Mouse (Mus musculus) frontal cortex, postnatal 25 days (tissue): ENCODE results near the gene Pdap1.
"Not testable (repeated sequence)": the region's sequence is repeated elsewhere in the genome, so short reads cannot be mapped to it uniquely, and the experiment has no call there.

Source experiments
- DNase-seq, 2 experiments: peaks; one replicate each; pipeline ENCODE4 v3.0.0; 2022; ENCODE audit warnings: low spot score in 2 of 2

The Pdap1 gene

GRCm38 (mm10) chr5:145139571-145140519, at the start of gene Pdap1, which contains the start of gene Bud31:
Gene Pdap1 (minus strand): TSS chr5:145140238.
Gene Bud31 (plus strand): TSS chr5:145140362.
- DNase-seq = peak; percentile 95 to 97

- DNase-seq = no peak
These were observed 49.4 kb upstream of the Pdap1 start for GRCm38 (mm10) chr5:145189416-145189815.

- no peak for DNase-seq
These were observed 45.2 kb upstream of the Pdap1 start for GRCm38 (mm10) chr5:145185244-145185643.

- no peak for DNase-seq
These were observed 38.5 kb upstream of the Pdap1 start for GRCm38 (mm10) chr5:145178461-145178980.

- no peak for DNase-seq
These were observed 27.2 kb upstream of the Pdap1 start for GRCm38 (mm10) chr5:145167306-145167661.

GRCm38 (mm10) chr5:145166536-145167305, 26.7 kb upstream of the Pdap1 start, which contains the start of the genes Ptcd1 and Cpsf4:
Gene Ptcd1 (minus strand): TSS chr5:145167108.
Gene Cpsf4 (plus strand): TSS chr5:145167213.
- DNase-seq = peak; percentile 98 to 100

- DNase-seq = no peak
These were observed 25.1 kb upstream of the Pdap1 start for GRCm38 (mm10) chr5:145165184-145165583.

- DNase-seq = no peak
These were observed 24.7 kb upstream of the Pdap1 start for GRCm38 (mm10) chr5:145164710-145165109.

- DNase-seq = no peak
These were observed 21.3 kb upstream of the Pdap1 start for GRCm38 (mm10) chr5:145161361-145161760.

GRCm38 (mm10) chr5:145152690-145153089, 12.7 kb upstream of the Pdap1 start:
- DNase-seq = no peak

GRCm38 (mm10) chr5:145149294-145149693, 9.3 kb upstream of the Pdap1 start:
- DNase-seq = no peak

GRCm38 (mm10) chr5:145147748-145148147, 7.7 kb upstream of the Pdap1 start:
- DNase-seq = no peak

- DNase-seq = no peak
These were observed 573 bp upstream of the Pdap1 start for GRCm38 (mm10) chr5:145140611-145141010.

GRCm38 (mm10) chr5:145138836-145139235, 1.2 kb downstream of the Pdap1 start:
- no peak for DNase-seq

- DNase-seq = not testable (repeated sequence)
These were observed 6.8 kb downstream of the Pdap1 start for GRCm38 (mm10) chr5:145133275-145133674.

GRCm38 (mm10) chr5:145130995-145131394, 9.0 kb downstream of the Pdap1 start:
- DNase-seq = no peak

- DNase-seq = peak in 1 of 2 experiments; percentile 36
These were observed 9.8 kb downstream of the Pdap1 start for GRCm38 (mm10) chr5:145130191-145130590.

GRCm38 (mm10) chr5:145129773-145130172, 10.3 kb downstream of the Pdap1 start:
- DNase-seq = not testable (repeated sequence)

- DNase-seq = no peak
These were observed 10.9 kb downstream of the Pdap1 start for GRCm38 (mm10) chr5:145129124-145129523.

- DNase-seq = no peak
These were observed 13.5 kb downstream of the Pdap1 start for GRCm38 (mm10) chr5:145126580-145126979.

- no peak for DNase-seq
These were observed 16.6 kb downstream of the Pdap1 start for GRCm38 (mm10) chr5:145123396-145123795.

- DNase-seq = no peak
These were observed 19.1 kb downstream of the Pdap1 start for GRCm38 (mm10) chr5:145120921-145121320.
